Mouse (Mus musculus): ENCODE results near the gene Foxp2. TPM values are rescaled to one million over a fixed set of nuclear protein-coding genes. Genes with fewer than 3 reads are reported as not detected.

The Foxp2 gene
- polyA plus RNA-seq, 1 experiment: not detected

DNA sequence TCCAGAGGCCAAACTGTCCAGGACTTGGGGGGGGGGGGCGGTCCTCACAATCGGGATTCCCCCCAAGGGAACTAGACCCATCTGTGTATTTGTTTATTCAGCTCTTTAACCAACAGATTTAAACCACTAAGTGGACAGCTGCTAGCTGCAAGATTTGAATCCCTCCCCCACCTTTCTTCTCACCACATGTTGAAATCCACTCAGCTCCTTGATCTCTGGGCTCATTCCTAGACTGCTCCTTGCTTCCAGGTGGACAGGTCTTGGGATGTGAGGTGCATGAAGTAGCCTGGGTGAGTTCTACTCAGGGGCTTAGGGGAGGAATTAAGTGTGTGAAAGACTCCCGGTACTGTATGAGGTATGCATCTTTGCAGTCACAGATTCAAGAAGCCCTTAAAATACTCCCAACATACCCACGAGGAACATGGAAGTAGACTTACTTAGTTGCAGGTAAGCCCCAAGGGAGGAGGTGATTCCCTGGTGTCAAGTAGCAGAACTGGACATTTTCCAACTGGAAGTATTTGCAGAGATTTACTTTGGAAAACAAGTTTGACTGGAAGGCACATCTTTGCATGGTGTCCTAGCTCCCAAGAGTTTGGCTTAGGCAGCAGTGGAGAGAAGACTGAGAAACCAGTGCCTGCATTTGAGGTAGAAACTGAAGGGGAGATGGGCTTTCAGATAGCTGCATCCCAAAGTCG lies 2.3 kb downstream of the Foxp2 start:
- Histone ChIP-seq H3K4me3 (ENCODE audit: insufficient read depth, low read depth, low read length) (no peak overlapping the region), H3K27ac (ENCODE audit: insufficient read depth, low read depth, low read length) (no peak overlapping the region), H3K4me1 (ENCODE audit: control insufficient read depth, insufficient read depth, low read length) (peaks cover 16% of the 10 kb centered on the region)
- WGBS: 64% methylated on average over 5 of the region's 5 CpGs
- TF ChIP-seq POLR2A (IDR thresholded peaks at IDR 0.05; ENCODE audit: insufficient read depth, low read depth, low read length) (no peak), CTCF (IDR thresholded peaks at IDR 0.05; ENCODE audit: insufficient read depth, low read depth, low read length) (no peak)

GRCm38 (mm10) chr6:14915066-14915465 lies 13.9 kb downstream of the Foxp2 start:
- Histone ChIP-seq H3K4me3 (ENCODE audit: insufficient read depth, low read depth, low read length) (no peak overlapping the region), H3K27ac (ENCODE audit: insufficient read depth, low read depth, low read length) (no peak overlapping the region), H3K4me1 (ENCODE audit: control insufficient read depth, insufficient read depth, low read length) (no peaks in the 10 kb centered on the region)
- 97% methylated on average over 2 of the region's 2 CpGs for WGBS
- no peak for TF ChIP-seq CTCF (IDR thresholded peaks at IDR 0.05; ENCODE audit: insufficient read depth, low read depth, low read length)
- no peak for TF ChIP-seq POLR2A (IDR thresholded peaks at IDR 0.05; ENCODE audit: insufficient read depth, low read depth, low read length)

GRCm38 (mm10) chr6:14922704-14923103 lies 21.6 kb downstream of the Foxp2 start:
- Histone ChIP-seq H3K4me3 (ENCODE audit: insufficient read depth, low read depth, low read length) (no peak overlapping the region), H3K27ac (ENCODE audit: insufficient read depth, low read depth, low read length) (no peak overlapping the region), H3K4me1 (ENCODE audit: control insufficient read depth, insufficient read depth, low read length) (no peaks in the 10 kb centered on the region)
- TF ChIP-seq CTCF (IDR thresholded peaks at IDR 0.05; ENCODE audit: insufficient read depth, low read depth, low read length) (no peak), POLR2A (IDR thresholded peaks at IDR 0.05; ENCODE audit: insufficient read depth, low read depth, low read length) (no peak)

DNA sequence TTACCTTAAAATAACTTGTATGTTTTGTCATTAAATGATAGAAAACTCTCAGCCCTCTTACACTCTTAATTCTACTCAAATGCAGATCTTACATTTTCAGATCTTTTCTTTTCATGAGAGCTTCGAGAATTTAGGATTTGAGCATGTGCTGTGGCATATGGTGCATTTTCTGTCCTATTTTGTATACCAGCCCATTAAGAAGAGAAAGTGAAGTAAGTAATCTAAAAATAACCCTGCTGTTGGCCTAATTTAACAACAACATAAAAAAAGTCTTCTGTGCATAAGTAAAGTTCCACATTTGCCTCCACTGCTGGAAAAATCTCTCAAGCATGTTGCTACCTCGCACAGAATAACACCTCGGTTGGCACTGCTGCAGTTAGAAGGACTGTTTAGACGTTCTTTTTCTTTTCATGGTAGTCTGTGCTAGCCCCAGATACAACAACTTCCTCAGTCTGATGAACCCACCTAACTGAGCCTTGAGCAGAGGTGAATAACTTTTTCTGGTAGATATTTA lies 23.9 kb downstream of the Foxp2 start:
- no peak overlapping the region for H3K4me3 ChIP-seq (ENCODE audit: insufficient read depth, low read depth, low read length)
- H3K27ac ChIP-seq (ENCODE audit: insufficient read depth, low read depth, low read length): no peak overlapping the region
- WGBS: 63% methylated on average over 4 of the region's 4 CpGs
- TF ChIP-seq CTCF (IDR thresholded peaks at IDR 0.05; ENCODE audit: insufficient read depth, low read depth, low read length) (no peak), POLR2A (IDR thresholded peaks at IDR 0.05; ENCODE audit: insufficient read depth, low read depth, low read length) (no peak)
- H3K4me1 ChIP-seq (ENCODE audit: control insufficient read depth, insufficient read depth, low read length): no peaks in the 10 kb centered on the region

- Histone ChIP-seq H3K4me3 (ENCODE audit: insufficient read depth, low read depth, low read length) (no peak overlapping the region), H3K4me1 (ENCODE audit: control insufficient read depth, insufficient read depth, low read length) (no peaks in the 10 kb centered on the region), H3K27ac (ENCODE audit: insufficient read depth, low read depth, low read length) (no peak overlapping the region)
- no peak for TF ChIP-seq POLR2A (IDR thresholded peaks at IDR 0.05; ENCODE audit: insufficient read depth, low read depth, low read length)
- no peak for TF ChIP-seq CTCF (IDR thresholded peaks at IDR 0.05; ENCODE audit: insufficient read depth, low read depth, low read length)
- WGBS: 91% methylated on average over 6 of the region's 6 CpGs
Observed at GRCm38 (mm10) chr6:14951060-14951459, 49.9 kb downstream of the Foxp2 start.

GRCm38 (mm10) chr6:14952731-14953130 lies 51.6 kb downstream of the Foxp2 start:
- TF ChIP-seq CTCF (IDR thresholded peaks at IDR 0.05; ENCODE audit: insufficient read depth, low read depth, low read length) (no peak), POLR2A (IDR thresholded peaks at IDR 0.05; ENCODE audit: insufficient read depth, low read depth, low read length) (no peak)
- Histone ChIP-seq H3K4me1 (ENCODE audit: control insufficient read depth, insufficient read depth, low read length) (no peaks in the 10 kb centered on the region), H3K27ac (ENCODE audit: insufficient read depth, low read depth, low read length) (no peak overlapping the region), H3K4me3 (ENCODE audit: insufficient read depth, low read depth, low read length) (no peak overlapping the region)
- WGBS: 28% methylated on average over 4 of the region's 4 CpGs

GRCm38 (mm10) chr6:14977042-14977441 lies 75.9 kb downstream of the Foxp2 start:
- WGBS: 42% methylated on average over 3 of the region's 3 CpGs
- Histone ChIP-seq H3K4me1 (ENCODE audit: control insufficient read depth, insufficient read depth, low read length) (no peaks in the 10 kb centered on the region), H3K4me3 (ENCODE audit: insufficient read depth, low read depth, low read length) (no peak overlapping the region), H3K27ac (ENCODE audit: insufficient read depth, low read depth, low read length) (no peak overlapping the region)
- no peak for TF ChIP-seq POLR2A (IDR thresholded peaks at IDR 0.05; ENCODE audit: insufficient read depth, low read depth, low read length)
- no peak for TF ChIP-seq CTCF (IDR thresholded peaks at IDR 0.05; ENCODE audit: insufficient read depth, low read depth, low read length)

DNA sequence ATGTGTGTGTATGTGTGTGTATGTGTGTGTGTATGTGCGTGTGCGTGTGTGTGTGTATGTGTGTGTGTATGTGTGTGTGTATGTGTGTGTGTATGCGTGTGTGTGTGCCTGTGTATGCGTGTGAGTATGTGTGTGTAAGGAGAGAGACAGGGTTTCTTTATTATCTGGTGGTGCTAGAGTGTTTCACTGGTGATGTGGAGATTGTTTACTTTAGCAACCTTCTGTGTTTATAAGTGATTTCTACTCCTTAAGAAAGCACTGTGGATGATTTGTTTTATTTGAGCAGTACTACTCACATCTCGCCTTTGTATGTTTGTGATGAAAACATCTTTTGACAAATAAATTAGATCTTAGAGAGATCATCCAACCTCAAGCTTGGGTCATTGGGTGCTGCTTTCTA lies 77.1 kb downstream of the Foxp2 start:
- Histone ChIP-seq H3K4me1 (ENCODE audit: control insufficient read depth, insufficient read depth, low read length) (no peaks in the 10 kb centered on the region), H3K4me3 (ENCODE audit: insufficient read depth, low read depth, low read length) (no peak overlapping the region), H3K27ac (ENCODE audit: insufficient read depth, low read depth, low read length) (no peak overlapping the region)
- WGBS: 89% methylated on average over 5 of the region's 5 CpGs
- TF ChIP-seq CTCF (IDR thresholded peaks at IDR 0.05; ENCODE audit: insufficient read depth, low read depth, low read length): no peak
- no peak for TF ChIP-seq POLR2A (IDR thresholded peaks at IDR 0.05; ENCODE audit: insufficient read depth, low read depth, low read length)

DNA sequence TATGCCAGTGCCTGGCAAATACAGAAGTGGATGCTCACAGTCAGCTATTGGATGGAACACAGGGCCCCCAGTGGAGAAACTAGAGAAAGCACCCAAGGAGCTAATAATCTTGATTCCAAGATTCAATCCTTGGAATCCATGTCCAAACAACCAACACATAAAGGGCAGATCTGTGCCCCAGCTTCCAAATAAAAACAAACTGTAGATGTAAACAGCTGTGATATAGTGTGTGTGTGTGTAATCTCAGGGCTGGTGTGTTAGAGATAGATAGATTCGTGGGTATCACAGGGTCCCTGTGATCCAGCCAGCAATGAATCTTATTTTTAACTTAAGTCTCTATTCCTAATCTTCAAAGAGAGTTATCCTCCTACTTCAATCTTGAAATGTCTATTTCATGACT lies 107.0 kb downstream of the Foxp2 start:
- whole genome bisulfite sequencing: 97% methylated on average over 1 of the region's 1 CpGs
- no peak overlapping the region for H3K4me3 ChIP-seq (ENCODE audit: insufficient read depth, low read depth, low read length)
- no peak for TF ChIP-seq POLR2A (IDR thresholded peaks at IDR 0.05; ENCODE audit: insufficient read depth, low read depth, low read length)
- TF ChIP-seq CTCF (IDR thresholded peaks at IDR 0.05; ENCODE audit: insufficient read depth, low read depth, low read length): no peak
- H3K4me1 ChIP-seq (ENCODE audit: control insufficient read depth, insufficient read depth, low read length): no peaks in the 10 kb centered on the region
- no peak overlapping the region for H3K27ac ChIP-seq (ENCODE audit: insufficient read depth, low read depth, low read length)
